In the genomic region with DNA sequence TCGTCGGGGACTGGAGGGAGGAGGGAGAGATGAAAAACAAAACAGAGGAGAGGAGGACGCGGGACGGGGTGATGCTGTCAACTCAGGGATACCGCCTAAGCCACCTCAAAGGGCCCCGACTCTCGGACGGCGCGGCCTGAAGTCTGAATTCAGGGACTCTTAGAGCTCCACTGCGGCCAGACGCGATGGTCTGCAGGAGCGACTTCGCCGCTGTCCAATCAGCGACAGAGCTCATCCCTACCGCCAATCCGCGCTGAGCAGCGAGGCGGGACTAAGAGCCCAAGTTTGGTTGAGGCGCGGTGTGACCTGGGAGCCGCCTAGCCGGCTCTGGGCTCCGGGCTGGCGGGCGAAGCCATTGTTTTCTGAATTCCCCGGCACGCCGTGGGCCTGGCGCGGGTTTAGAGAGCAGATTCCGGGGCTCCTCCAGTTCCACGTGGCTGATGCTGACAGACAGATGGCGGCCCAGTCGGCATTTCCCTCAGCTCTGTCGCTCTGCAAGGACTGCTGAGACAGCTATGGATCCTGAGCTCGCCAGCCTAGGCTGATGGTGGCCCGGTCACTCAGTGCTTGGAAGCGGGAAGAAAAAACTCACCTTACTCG, we compare ENCODE assay signal across 8 mouse cellular contexts. TPM values are rescaled to one million over a fixed set of nuclear protein-coding genes. Genes with fewer than 3 reads are reported as not detected.
DNase-seq lines count a peak whose midpoint lies in the region; ATAC-seq lines count a peak whose summit lies in the region.

No protein-coding gene starts in this region.

- peak; percentile 92 to 93 for DNase-seq in B cell, adult 2 months
- peak; percentile 99 for DNase-seq in brain, adult 2 months (ENCODE audit: low read depth, low spot score)
- peak; percentile 98 for DNase-seq in heart, embryonic 10.5 days (ENCODE audit: low spot score)
- DNase-seq in liver = peak; percentile 97
- peak; percentile 97 to 98 for DNase-seq in spleen, postnatal 4 days (ENCODE audit: low spot score in 2 of 2)

- H3K4me3 ChIP-seq in heart, embryonic 10.5 days = peak overlapping the region; percentile 72
- peak overlapping the region; percentile 57 for H3K4me3 ChIP-seq in kidney, embryonic 15.5 days (replicated peaks)

- peaks cover 17% of the 10 kb centered on the region; the same call in 1 of the 2 replicates for H3K4me1 ChIP-seq in heart, embryonic 10.5 days
- peaks cover 8% of the 10 kb centered on the region for H3K4me1 ChIP-seq in kidney, embryonic 15.5 days

- peak overlapping the region; percentile 80 for H3K4me2 ChIP-seq in kidney, embryonic 15.5 days

- H3K27me3 ChIP-seq in heart, embryonic 10.5 days (ENCODE audit: insufficient read depth, poor library complexity, severe bottlenecking) = no peaks in the 10 kb centered on the region
- no peaks in the 10 kb centered on the region for H3K27me3 ChIP-seq in kidney, embryonic 15.5 days

- ATAC-seq in erythroblast, adult 5-6 weeks (replicated peaks; ENCODE audit: low FRiP score, poor library complexity, severe bottlenecking) = peak; percentile 98
- peak; percentile 100 for ATAC-seq in kidney, embryonic 15.5 days (replicated peaks; ENCODE audit: low FRiP score)
- peak; percentile 98 for ATAC-seq in monocyte, adult 5-6 weeks (replicated peaks; ENCODE audit: insufficient number of reproducible peaks, low FRiP score, low TSS enrichment, poor library complexity, severe bottlenecking)

- no peaks in the 10 kb centered on the region; the same call in 1 of the 2 replicates for H3K36me3 ChIP-seq in heart, embryonic 10.5 days
- no peaks in the 10 kb centered on the region; the same call in 1 of the 2 replicates for H3K36me3 ChIP-seq in kidney, embryonic 15.5 days

- H3K9ac ChIP-seq in kidney, embryonic 15.5 days = peak overlapping the region; percentile 78

- under 1% methylated on average over 44 of the region's 44 CpGs for WGBS in heart, embryonic 10.5 days
- WGBS in kidney, embryonic 15.5 days = under 1% methylated on average over 44 of the region's 44 CpGs

- no peaks in the 10 kb centered on the region for H3K9me3 ChIP-seq in heart, embryonic 10.5 days
- H3K9me3 ChIP-seq in kidney, embryonic 15.5 days (replicated peaks) = no peaks in the 10 kb centered on the region

- peak overlapping the region; percentile 97 for H3K27ac ChIP-seq in heart, embryonic 10.5 days
- H3K27ac ChIP-seq in kidney, embryonic 15.5 days = peak overlapping the region; percentile 98

RNA-seq across cellular contexts. Expression of a gene that starts 39.8 kb away (rescaled TPM):
- 361 and 474 TPM in 2 replicates for total RNA-seq in erythroblast, adult 5-6 weeks (2015; ENCODE audit: low replicate concordance)
- 338 and 576 TPM in 2 replicates for total RNA-seq in erythroblast, adult 5-6 weeks (2017; ENCODE audit: low replicate concordance)
- polyA plus RNA-seq in heart, embryonic 10.5 days (2016; fragmentation: Nextera tagmentation; extraction: Ambion mirVana) = 914 and 925 TPM in 2 replicates
- polyA plus RNA-seq in kidney, embryonic 15.5 days (2015; fragmentation: Nextera tagmentation; extraction: Ambion mirVana) = 872 and 889 TPM in 2 replicates
- total RNA-seq in monocyte, adult 5-6 weeks (2017) = 604 to 1,278 TPM (median 709 TPM) in 3 replicates

Comparison
In these comparisons a context has a peak if more than half of its experiments do, and no peak if none do; other contexts are left out.
1. Peak in every context shown above with its lines: DNase-seq, ATAC-seq, H3K4me3 ChIP-seq and H3K27ac ChIP-seq.